Mouse (Mus musculus) megakaryocyte, adult 5-6 weeks (primary cell): Measurements from ENCODE around the gene Lhx3. TPM values are rescaled to one million over a fixed set of nuclear protein-coding genes. Genes with fewer than 3 reads are reported as not detected.

Experiments
- total RNA-seq, 2 experiments: library from RNA; stranded (forward) in 1 of 2; stranded (reverse) in 1 of 2; fragments of 153-499, 151-499 nt in 1 of 2; fragments of 221-1000, 200-1000 nt in 1 of 2; gene quantifications; 2 replicates each; pipeline versions ENCODE4 v1.2.3 to v1.2.4; 2015 to 2017

Gene Lhx3
- total RNA-seq, 2 experiments from 2014 or later = not detected

Other genes with a start within 250 kb of the Lhx3 start
- gene Camsap1, start 225.0 kb downstream of the Lhx3 start, total RNA-seq (2015) = 3.4 and 4.4 TPM in 2 replicates
- 10.2 and 24.2 TPM in 2 replicates for gene Camsap1, start 225.0 kb downstream of the Lhx3 start, total RNA-seq (2017)
- 39.8 TPM in 2 replicates for gene Ubac1, start 186.5 kb downstream of the Lhx3 start, total RNA-seq (2015)
- gene Ubac1, start 186.5 kb downstream of the Lhx3 start, total RNA-seq (2017) = 19.0 and 20.9 TPM in 2 replicates
- gene Nacc2, start 85.1 kb downstream of the Lhx3 start, total RNA-seq (2015) = 2.1 and 3.0 TPM in 2 replicates
- 1.7 and 3.6 TPM in 2 replicates for gene Nacc2, start 85.1 kb downstream of the Lhx3 start, total RNA-seq (2017)
- gene Qsox2, start 29.2 kb upstream of the Lhx3 start, total RNA-seq (2015) = 3.5 and 4.7 TPM in 2 replicates
- gene Qsox2, start 29.2 kb upstream of the Lhx3 start, total RNA-seq (2017) = 1.9 and 2.5 TPM in 2 replicates
- gene Ccdc187, start 86.3 kb upstream of the Lhx3 start, total RNA-seq (2015) = not detected in 2 replicates
- not detected in 2 replicates for gene Ccdc187, start 86.3 kb upstream of the Lhx3 start, total RNA-seq (2017)
- gene Gpsm1, start 107.2 kb upstream of the Lhx3 start, total RNA-seq (2015) = 1.9 and 2.4 TPM in 2 replicates
- 2.2 and 4.0 TPM in 2 replicates for gene Gpsm1, start 107.2 kb upstream of the Lhx3 start, total RNA-seq (2017)
- gene Dnlz, start 143.8 kb upstream of the Lhx3 start, total RNA-seq (2015) = 4.4 and 5.8 TPM in 2 replicates
- gene Dnlz, start 143.8 kb upstream of the Lhx3 start, total RNA-seq (2017) = 5.1 TPM in 2 replicates
- 42.6 and 45.3 TPM in 2 replicates for gene Card9, start 152.6 kb upstream of the Lhx3 start, total RNA-seq (2015)
- gene Card9, start 152.6 kb upstream of the Lhx3 start, total RNA-seq (2017) = 141 and 169 TPM in 2 replicates
- 6.1 and 10.7 TPM in 2 replicates for gene Snapc4, start 172.4 kb upstream of the Lhx3 start, total RNA-seq (2015)
- 12.2 and 13.3 TPM in 2 replicates for gene Snapc4, start 172.4 kb upstream of the Lhx3 start, total RNA-seq (2017)
- gene Entr1, start 181.0 kb upstream of the Lhx3 start, total RNA-seq (2015) = 62.2 and 76.5 TPM in 2 replicates
- gene Entr1, start 181.0 kb upstream of the Lhx3 start, total RNA-seq (2017) = 60.4 and 63.4 TPM in 2 replicates
- 26.4 and 27.1 TPM in 2 replicates for gene Pmpca, start 181.1 kb upstream of the Lhx3 start, total RNA-seq (2015)
- gene Pmpca, start 181.1 kb upstream of the Lhx3 start, total RNA-seq (2017) = 35.0 and 38.5 TPM in 2 replicates
- gene Inpp5e, start 200.9 kb upstream of the Lhx3 start, total RNA-seq (2015) = 13.2 and 17.0 TPM in 2 replicates
- gene Inpp5e, start 200.9 kb upstream of the Lhx3 start, total RNA-seq (2017) = 7.8 and 10.4 TPM in 2 replicates
- 41.6 and 43.9 TPM in 2 replicates for gene Sec16a, start 236.9 kb upstream of the Lhx3 start, total RNA-seq (2015)
- 31.1 and 34.6 TPM in 2 replicates for gene Sec16a, start 236.9 kb upstream of the Lhx3 start, total RNA-seq (2017)